Mouse (Mus musculus) left cerebral cortex, postnatal 14 days (tissue): ENCODE data around the gene Matn1. TPM values are rescaled to one million over a fixed set of nuclear protein-coding genes. Genes with fewer than 3 reads are reported as not detected.

ENCODE experiments used
- DNase-seq, 2 experiments: peaks; one replicate each; pipeline ENCODE4 v3.0.0; 2021 to 2022; ENCODE audit warnings: low spot score in 2 of 2, mixed read lengths in 1 of 2
- intact Hi-C: fragments of 180-260 bp; cut with DNase I; formaldehyde crosslinking; loops from one replicate; pipeline ENCODE4 v1.15.1; 2025
- total RNA-seq, 2 experiments: library from RNA; stranded (reverse); gene quantifications; 2 replicates each; pipeline ENCODE4 v1.2.3; 2021

The Matn1 gene
- total RNA-seq, 2 experiments from 2014 or later, result 2.0 to 2.4 TPM

DNA sequence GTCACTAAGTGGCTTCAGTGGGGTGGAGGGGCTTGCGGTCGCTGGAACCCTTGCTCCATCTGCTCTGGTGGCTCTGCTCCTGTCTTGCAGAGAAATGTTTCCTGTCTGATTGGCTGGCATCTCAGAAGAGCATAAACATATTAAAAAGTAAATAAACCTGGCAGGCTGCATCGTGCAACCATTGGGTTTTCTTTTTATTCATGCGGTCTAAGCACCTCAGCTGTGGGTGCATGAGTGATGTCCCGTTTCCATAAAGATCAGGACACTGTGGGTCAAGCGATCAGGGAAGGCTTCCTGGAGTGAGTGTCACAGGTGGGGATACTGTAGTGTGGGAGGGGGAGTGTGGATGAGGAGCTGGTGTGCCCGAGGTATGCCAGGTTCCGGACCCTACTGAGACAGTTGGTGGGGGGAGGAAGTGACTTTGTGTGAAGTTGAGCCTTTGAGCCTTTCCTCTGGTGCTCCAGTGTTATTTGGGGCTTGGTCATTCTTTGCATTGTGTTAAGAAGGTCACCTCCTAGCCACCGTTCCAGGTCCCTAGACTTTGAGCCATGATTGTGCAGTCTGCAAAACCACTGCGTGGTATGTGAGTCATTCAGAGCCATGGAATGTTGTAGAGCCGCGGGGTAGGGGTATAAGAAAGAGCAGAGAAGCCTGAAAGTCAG is 29.0 kb upstream of the Matn1 start:
- intact Hi-C loops, result no loop called here
- no peak for DNase-seq

DNA sequence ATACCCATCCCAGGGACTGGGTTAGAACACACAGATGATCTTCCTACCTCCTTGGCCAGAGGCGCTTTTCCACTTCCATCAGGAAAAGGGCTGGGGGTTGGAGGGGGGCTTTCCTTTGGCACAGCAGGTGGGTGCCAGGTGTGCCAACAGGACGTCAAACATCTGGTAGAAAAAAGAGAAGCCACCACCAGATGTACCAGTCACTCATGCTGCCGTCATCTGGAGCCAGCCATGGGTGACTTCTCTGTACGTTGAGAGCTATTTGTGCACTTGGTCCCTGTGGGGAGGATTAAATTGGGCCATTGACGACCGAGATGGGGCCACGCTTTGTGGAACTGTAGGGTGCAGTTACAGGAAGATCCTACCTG is 28.5 kb upstream of the Matn1 start:
- DNase-seq, result no peak
- intact Hi-C loops, result no loop called here

- no peak for DNase-seq
- intact Hi-C loops, result no loop called here
Measured at GRCm38 (mm10) chr4:130916639-130917038, 27.5 kb upstream of the Matn1 start.

DNA sequence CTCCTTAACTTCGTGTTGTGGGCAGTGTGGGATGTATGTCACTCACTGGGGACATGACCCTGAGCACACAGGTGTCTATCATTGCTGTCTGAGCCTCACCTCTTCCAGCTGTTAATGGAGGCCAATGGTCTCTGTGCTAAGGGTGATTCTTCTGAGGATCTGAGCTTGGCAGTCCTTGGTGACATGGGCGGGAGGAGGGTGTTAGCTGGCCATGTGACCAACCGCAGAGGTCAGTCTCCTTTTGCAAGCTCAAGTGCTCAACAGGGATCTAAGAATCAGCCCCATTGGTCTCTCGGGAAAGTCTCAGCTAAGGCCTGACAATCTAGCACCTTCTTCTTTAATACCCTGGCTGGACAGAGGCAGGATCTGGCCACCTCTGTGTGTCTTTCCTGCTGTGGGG is 26.6 kb upstream of the Matn1 start:
- DNase-seq, result no peak
- intact Hi-C loops, result no loop called here

GRCm38 (mm10) chr4:130918805-130919749 is 25.1 kb upstream of the Matn1 start:
- DNase-seq, result no peak
- intact Hi-C loops, result no loop called here

DNA sequence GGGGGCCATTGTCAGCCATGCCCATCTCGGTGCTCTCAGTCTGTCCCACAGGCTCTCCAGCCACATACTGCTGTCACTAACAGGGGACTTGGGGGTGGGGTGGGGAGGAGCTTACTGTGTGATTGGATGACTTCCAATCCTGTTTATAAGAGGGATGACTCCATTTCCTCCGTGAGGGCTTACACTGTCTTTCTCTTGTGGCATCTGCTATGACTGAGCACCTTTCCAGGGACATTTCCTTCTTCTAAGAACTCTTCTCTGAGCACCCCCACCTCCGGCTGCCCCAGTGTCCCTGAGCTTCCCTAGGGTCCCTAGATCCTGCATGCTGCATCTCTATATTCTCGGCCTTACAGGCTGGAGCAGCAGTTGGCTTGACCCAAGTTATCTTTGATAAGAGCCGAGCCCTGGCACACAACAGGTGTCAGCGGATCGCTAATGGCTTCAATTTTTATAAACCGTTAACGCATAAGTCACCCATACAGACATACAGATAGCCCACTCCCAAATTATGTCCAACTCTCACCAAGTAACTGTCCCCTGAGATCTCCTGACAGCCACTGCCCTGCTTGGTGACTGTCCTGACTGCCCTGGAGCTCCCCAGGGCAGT is 24.3 kb upstream of the Matn1 start:
- intact Hi-C loops, result no loop called here
- no peak for DNase-seq

DNA sequence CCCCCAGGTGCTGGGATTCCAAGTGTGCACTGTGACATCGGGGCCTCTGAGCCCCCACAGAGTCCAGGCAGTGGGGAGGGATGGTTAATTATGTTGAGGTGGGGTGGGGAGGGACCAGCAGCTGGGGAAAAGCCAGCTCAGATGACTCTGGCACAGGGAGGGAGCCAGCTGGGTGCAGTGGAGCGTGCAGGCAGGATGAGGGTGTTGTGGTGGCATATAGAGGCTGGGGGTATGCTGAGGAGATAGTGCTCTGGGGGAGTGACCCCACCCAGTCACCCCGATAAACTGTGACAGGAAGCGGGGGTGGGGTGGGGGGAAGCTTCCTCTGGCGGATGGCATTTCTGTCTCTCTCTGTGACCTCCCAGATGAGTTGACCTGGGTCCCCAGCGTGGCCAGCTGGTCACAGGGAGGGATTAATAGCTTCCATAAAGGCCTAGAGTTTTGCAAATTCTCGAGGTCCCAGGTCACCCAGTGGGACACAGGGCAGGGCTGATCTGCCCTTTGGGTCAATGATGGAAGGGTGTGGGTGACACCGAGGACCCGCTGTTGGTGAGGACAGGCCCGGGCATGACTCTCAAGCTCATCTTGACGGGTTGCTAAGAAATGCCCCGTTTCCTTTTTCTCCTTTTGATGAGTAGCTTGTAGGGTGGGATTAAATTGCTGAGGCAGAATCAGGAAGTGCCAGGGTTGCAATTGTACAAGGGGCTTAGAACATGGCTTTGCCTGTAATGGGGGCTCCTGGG is 23.1 kb upstream of the Matn1 start:
- no peak for DNase-seq
- intact Hi-C loops, result no loop called here

DNA sequence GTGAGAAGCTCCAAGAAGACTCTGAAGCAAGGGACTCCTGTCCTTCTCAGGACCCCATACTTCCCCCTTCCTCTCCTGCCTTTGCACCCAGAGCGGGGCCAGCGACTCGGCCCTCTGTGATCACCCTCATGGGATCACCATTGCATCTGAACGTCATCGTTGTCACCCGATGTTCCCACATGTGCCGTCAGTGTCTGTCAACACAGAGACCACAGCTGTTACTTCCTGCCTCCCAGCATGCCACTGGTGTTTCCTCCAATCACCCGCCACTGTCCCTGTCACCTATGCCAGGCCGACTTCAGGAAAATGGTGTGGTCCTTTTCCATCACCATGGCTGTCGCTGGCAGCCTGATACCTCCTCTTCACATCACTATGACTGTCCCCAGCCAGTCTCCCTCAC is 22.2 kb upstream of the Matn1 start:
- intact Hi-C loops, result no loop called here
- DNase-seq, result no peak

DNA sequence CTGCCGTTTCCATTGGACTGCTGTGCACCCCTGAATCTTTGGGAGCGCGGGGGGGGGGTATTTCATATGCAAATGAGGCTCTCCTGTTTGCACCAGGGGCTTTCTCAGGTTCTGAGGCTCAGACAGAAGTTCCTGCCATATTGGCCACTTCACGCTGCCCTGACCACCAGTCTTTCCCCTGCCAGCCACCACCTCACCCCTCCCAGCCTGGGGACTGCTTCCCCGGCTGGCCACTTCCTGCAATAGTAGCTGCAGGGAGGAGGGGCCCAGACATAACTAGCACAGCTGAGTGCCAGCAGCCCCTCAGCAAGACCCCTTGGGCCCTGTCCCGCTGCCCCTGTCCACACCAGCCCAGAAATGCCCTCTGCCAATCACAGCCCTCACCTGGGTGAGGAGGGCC is 17.9 kb upstream of the Matn1 start:
- DNase-seq, result no peak
- intact Hi-C loops, result no loop called here

DNA sequence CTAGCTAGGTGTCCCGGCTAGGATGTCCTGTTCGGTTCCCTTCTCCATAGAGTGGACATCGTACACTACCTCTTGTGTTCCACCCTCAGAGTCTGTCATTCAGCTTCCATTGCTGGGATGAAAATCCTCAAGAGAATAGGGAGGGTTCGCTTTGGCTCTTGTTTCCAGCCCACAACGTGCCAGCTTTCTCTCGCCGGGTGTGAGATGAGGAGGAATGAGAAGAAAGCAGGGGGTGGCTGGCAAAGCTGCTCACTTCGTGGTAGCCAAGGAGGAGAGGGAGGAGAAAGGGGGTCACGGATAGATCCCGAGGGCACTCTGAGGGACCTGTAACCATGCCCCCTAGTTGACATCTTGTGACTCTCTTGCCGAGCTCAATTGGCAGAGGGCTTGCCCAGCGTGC is 16.4 kb upstream of the Matn1 start:
- peak in 1 of 2 experiments; percentile 54 for DNase-seq
- intact Hi-C loops, result no loop called here

DNA sequence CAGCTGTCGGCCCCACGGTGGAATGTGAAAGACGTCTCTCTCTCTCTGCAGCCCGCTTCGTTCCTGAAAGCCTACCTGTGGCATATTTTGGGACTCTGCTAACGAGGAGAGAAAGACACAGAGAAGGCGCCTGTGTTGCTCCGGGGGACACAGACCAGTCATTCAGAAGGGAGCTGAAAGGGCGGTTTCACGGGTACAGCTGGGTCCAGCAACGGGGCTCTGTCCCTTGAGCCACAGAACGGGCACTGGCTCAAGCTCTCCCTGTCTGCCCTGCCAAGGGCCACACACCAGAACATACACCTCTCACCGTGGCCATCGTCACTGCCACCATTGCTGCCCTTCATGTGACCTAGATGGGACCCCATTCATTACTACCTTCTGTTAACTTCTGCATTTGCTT is 1.5 kb upstream of the Matn1 start:
- DNase-seq, result no peak
- intact Hi-C loops, result no loop called here

DNA sequence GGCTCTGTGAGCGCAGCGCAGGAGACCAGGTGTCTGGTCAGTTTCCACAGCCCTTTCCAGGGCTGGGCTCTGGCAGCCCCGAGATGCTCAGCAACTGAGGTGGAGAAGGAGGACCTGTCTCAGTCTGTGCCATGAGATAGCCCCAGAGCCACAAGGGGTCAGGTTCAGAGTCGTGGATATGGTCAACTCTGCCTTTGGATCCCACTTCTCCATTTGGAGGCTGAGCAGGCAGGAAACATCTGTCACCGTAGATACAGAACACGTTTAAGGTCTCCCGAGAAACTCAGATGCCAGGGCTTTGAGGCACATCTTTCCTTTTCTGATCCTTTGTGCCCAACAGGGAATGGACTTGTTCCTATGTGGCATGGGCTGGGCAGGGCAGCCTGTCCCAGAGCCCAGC is 594 bp downstream of the Matn1 start:
- no peak for DNase-seq
- intact Hi-C loops, result no loop called here

- intact Hi-C loops, result loop anchor here (1.0 to 2.0 kb wide), 2 partner anchors 51 to 156 kb away; no protein-coding TSS in a partner anchor
- DNase-seq, result no peak
Measured at GRCm38 (mm10) chr4:130947094-130947647, 3.0 kb downstream of the Matn1 start.

GRCm38 (mm10) chr4:130949821-130950384 is 5.7 kb downstream of the Matn1 start:
- intact Hi-C loops, result no loop called here
- DNase-seq, result no peak

- DNase-seq, result peak; percentile 56 to 81
- intact Hi-C loops, result no loop called here
Measured at GRCm38 (mm10) chr4:130952531-130952930, 8.3 kb downstream of the Matn1 start.

GRCm38 (mm10) chr4:130957156-130957555 is 13.0 kb downstream of the Matn1 start:
- no peak for DNase-seq
- intact Hi-C loops, result no loop called here

DNA sequence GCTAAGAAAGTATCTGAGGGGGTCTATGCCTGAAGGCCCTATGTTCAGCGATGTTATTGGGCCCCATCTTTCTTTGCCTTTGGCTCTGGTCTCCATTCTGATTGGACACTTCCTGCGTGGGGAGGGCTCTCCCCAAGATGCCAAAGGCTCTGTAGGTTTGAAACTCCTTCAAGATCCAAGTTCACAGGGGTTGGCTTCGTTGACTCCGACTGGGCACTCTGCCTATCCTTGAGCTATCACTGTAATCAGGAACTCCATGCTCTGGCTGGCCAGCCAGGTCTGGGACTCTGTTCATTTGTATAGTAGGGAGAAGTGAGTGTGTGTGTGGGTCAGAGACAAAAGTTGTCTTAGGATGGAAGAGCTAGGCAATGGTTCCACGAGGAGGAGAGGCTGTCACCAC is 14.6 kb downstream of the Matn1 start:
- intact Hi-C loops, result loop anchor here (1.0 to 2.0 kb wide), 2 partner anchors 296 to 879 kb away; partner anchors contain the start of gene Ptpru
- no peak for DNase-seq

- intact Hi-C loops, result loop anchor here (1.0 to 5.0 kb wide), 5 partner anchors 295 to 879 kb away; partner anchors contain the start of gene Ptpru
- DNase-seq, result no peak
Measured at GRCm38 (mm10) chr4:130959678-130960077, 15.5 kb downstream of the Matn1 start.
